Mouse (Mus musculus): ENCODE results near the gene Lyrm9. TPM values are rescaled to one million over a fixed set of nuclear protein-coding genes. Genes with fewer than 3 reads are reported as not detected.
"Not testable (repeated sequence)": the region's sequence is repeated elsewhere in the genome, so short reads cannot be mapped to it uniquely, and the experiment has no call there.

Gene Lyrm9
- polyA plus RNA-seq, 1 experiment from 2014 or later = 21.1 TPM

DNA sequence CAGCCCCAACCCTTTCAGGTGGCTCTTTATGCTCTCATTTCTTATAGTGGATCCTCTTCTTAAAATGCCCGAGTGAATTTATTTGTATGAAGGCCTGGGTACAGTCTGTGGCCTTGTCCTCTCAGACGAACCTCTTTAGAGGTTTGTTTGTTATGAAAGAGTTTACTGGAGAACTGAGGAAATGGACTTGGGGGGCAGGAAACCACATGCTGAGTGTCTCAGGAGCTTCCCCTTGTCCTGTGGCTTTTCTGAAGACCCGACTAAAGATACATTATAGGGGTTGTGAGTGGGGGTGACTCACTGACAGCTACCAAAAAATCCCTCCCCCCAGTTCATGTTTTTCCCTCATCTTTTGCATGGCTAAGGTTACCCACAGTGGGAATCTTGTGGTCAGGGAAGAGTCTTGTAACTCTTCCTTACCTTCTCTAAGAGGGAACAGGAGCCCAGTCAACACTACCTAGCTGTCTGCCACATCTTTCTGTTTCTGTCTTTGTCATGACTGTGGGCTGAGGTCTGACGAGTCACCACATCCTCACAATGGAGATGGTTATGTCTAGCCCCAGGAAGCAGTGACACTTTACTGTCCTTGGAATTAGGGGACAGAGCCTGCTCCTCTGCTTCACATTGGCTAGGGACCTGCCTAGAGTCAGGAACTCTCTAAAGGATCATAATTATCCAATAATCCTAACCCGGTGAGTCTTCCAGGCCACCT is 38.3 kb downstream of the Lyrm9 start:
- no peaks in the 10 kb centered on the region for H3K27me3 ChIP-seq (ENCODE audit: insufficient read depth, low read length)
- H3K4me2 ChIP-seq (replicated peaks; ENCODE audit: low read depth, low read length) = no peak overlapping the region
- 80% methylated on average over 5 of the region's 5 CpGs for WGBS
- H3K4me1 ChIP-seq (ENCODE audit: insufficient read depth, low read length) = no peaks in the 10 kb centered on the region
- no peaks in the 10 kb centered on the region for H3K9me3 ChIP-seq (ENCODE audit: low read length)
- no peak for ATAC-seq (ENCODE audit: low FRiP score, low TSS enrichment)
- no peaks in the 10 kb centered on the region for H3K36me3 ChIP-seq (ENCODE audit: insufficient read depth, low read length)
- H3K27ac ChIP-seq (ENCODE audit: low read length) = no peak overlapping the region
- no peak overlapping the region for H3K4me3 ChIP-seq (ENCODE audit: low read length)
- no peak overlapping the region for H3K9ac ChIP-seq (replicated peaks; ENCODE audit: low read length)

DNA sequence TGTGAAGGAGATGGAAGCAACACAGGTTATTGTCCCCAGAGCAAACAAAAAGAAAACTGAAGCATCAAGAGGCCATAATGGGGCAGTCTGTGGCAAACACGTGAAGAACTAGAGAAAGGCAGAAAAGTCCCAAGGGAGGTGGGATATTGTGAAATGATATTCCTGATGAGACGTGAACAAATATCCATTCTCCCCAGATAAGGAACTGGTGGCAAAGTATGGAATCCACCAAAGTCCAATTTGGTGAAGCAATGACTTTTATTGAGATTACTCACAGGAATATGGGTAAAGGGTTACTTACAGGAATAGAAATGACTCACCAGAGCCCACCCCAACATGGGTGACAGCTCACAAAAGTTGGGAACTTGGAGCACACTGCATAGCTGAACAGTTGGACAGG is 38.9 kb downstream of the Lyrm9 start:
- Histone ChIP-seq H3K27me3 (ENCODE audit: insufficient read depth, low read length) (no peaks in the 10 kb centered on the region), H3K4me1 (ENCODE audit: insufficient read depth, low read length) (no peaks in the 10 kb centered on the region), H3K4me2 (replicated peaks; ENCODE audit: low read depth, low read length) (no peak overlapping the region), H3K27ac (ENCODE audit: low read length) (no peak overlapping the region), H3K4me3 (ENCODE audit: low read length) (no peak overlapping the region), H3K9ac (replicated peaks; ENCODE audit: low read length) (no peak overlapping the region), H3K36me3 (ENCODE audit: insufficient read depth, low read length) (no peaks in the 10 kb centered on the region), H3K9me3 (ENCODE audit: low read length) (no peaks in the 10 kb centered on the region)
- ATAC-seq (ENCODE audit: low FRiP score, low TSS enrichment) = no peak
- 89% methylated on average over 2 of the region's 2 CpGs for WGBS

DNA sequence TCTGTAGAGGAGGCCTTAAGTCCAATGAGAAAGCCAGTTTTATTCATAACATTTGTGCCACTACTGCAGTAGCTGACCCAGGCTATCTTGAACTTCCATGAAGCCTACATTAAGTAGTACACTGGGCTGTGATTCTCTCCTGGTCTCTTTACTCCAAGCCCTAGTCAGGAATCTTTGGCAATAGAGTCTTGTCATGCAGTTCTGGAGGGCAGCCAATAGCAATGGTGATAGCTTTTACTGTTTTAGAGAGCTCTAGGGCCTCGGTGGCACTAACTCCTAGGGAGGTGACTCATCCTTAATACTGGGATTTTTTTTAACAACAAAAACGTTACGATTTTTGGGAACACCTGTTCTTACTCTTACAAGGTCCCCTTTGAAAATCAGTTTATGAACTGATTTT is 40.1 kb downstream of the Lyrm9 start:
- H3K9ac ChIP-seq (replicated peaks; ENCODE audit: low read length) = no peak overlapping the region

DNA sequence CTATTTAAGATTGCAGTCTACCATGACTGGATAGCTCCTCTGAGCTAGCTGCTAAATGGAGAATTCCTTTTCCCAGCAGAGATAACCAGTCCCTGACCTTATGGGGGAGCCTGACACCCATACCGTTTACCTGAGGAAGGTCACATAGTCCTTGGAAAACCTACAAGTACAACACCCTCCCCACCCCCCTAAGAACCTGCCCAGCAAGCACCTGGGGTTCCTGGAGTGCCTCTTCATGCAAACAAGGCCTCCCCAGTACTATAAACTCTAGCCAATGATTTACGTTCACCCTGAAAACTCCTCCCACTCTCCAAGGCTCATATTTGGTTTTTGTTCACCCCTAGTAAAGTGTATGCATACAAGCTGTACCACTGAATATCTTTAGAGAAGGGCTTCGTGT is 41.3 kb downstream of the Lyrm9 start:
- Histone ChIP-seq H3K4me1 (ENCODE audit: insufficient read depth, low read length) (0 out of 2 replicates have a peak, but pooled peaks cover 4% of the 10 kb centered on the region), H3K4me3 (ENCODE audit: low read length) (no peak overlapping the region), H3K9ac (replicated peaks; ENCODE audit: low read length) (no peak overlapping the region), H3K27me3 (ENCODE audit: insufficient read depth, low read length) (no peaks in the 10 kb centered on the region), H3K4me2 (replicated peaks; ENCODE audit: low read depth, low read length) (no peak overlapping the region), H3K36me3 (ENCODE audit: insufficient read depth, low read length) (no peaks in the 10 kb centered on the region), H3K9me3 (ENCODE audit: low read length) (no peaks in the 10 kb centered on the region), H3K27ac (ENCODE audit: low read length) (no peak overlapping the region)
- WGBS = 55% methylated on average over 3 of the region's 3 CpGs
- no peak for ATAC-seq (ENCODE audit: low FRiP score, low TSS enrichment)

More for the DNA sequence above, 40.1 kb downstream of the Lyrm9 start:
- H3K36me3 ChIP-seq (ENCODE audit: insufficient read depth, low read length) = no peaks in the 10 kb centered on the region
- no peak overlapping the region for H3K27ac ChIP-seq (ENCODE audit: low read length)
- no peaks in the 10 kb centered on the region for H3K4me1 ChIP-seq (ENCODE audit: insufficient read depth, low read length)
- no peaks in the 10 kb centered on the region for H3K9me3 ChIP-seq (ENCODE audit: low read length)
- ATAC-seq (ENCODE audit: low FRiP score, low TSS enrichment) = no peak
- no peak overlapping the region for H3K4me2 ChIP-seq (replicated peaks; ENCODE audit: low read depth, low read length)
- H3K27me3 ChIP-seq (ENCODE audit: insufficient read depth, low read length) = no peaks in the 10 kb centered on the region
- 78% methylated on average over 3 of the region's 3 CpGs for WGBS
- H3K4me3 ChIP-seq (ENCODE audit: low read length) = no peak overlapping the region

DNA sequence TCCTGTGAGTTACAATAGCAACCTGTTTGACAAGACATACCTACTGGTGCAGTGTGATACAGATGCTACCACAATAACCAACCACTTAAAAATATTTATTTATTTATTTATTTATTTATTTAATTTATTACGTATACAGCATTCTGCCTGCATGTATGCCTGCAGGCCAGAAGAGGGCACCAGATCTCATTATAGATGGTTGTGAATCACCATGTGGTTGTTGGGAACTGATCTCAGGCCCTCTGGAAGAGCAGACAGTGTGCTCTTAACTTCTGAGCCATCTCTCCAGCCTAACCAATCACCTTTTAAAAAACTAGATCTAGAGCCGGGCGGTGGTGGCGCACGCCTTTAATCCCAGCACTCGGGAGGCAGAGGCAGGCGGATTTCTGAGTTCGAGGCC is 42.8 kb downstream of the Lyrm9 start:
- H3K4me2 ChIP-seq (replicated peaks; ENCODE audit: low read depth, low read length); H3K9ac ChIP-seq (replicated peaks; ENCODE audit: low read length); H3K36me3 ChIP-seq (ENCODE audit: insufficient read depth, low read length); H3K9me3 ChIP-seq (ENCODE audit: low read length); H3K27me3 ChIP-seq (ENCODE audit: insufficient read depth, low read length); H3K27ac ChIP-seq (ENCODE audit: low read length); H3K4me3 ChIP-seq (ENCODE audit: low read length); H3K4me1 ChIP-seq (ENCODE audit: insufficient read depth, low read length); ATAC-seq (ENCODE audit: low FRiP score, low TSS enrichment): not testable (repeated sequence)
- WGBS = 98% methylated on average over 8 of the region's 8 CpGs

DNA sequence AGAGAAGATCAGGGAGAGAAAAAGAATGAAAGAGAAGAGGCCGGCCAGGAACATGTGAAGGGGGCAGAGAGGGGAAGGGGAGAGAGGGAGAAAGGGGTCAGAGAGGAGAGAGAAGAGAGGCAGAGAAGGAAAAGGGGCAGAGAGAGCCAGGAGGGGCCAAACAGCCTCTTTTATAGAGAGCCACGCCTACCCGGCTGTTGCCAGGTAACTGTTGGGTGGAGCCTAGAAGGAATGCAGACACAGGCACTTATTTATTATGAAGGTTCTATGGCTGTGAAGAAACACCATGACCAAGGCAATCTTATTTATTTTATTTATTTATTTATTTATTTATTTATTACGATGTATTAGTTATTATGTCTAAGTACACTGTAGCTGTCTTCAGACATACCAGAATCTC is 44.5 kb downstream of the Lyrm9 start:
- no peak overlapping the region for H3K27ac ChIP-seq (ENCODE audit: low read length)
- no peaks in the 10 kb centered on the region for H3K27me3 ChIP-seq (ENCODE audit: insufficient read depth, low read length)
- 0 out of 2 replicates have a peak, but pooled peaks cover 4% of the 10 kb centered on the region for H3K4me1 ChIP-seq (ENCODE audit: insufficient read depth, low read length)
- 90% methylated on average over 4 of the region's 4 CpGs for WGBS
- no peak overlapping the region for H3K4me2 ChIP-seq (replicated peaks; ENCODE audit: low read depth, low read length)
- ATAC-seq (ENCODE audit: low FRiP score, low TSS enrichment) = no peak
- H3K4me3 ChIP-seq (ENCODE audit: low read length) = no peak overlapping the region
- no peak overlapping the region for H3K9ac ChIP-seq (replicated peaks; ENCODE audit: low read length)
- H3K36me3 ChIP-seq (ENCODE audit: insufficient read depth, low read length) = no peaks in the 10 kb centered on the region
- no peaks in the 10 kb centered on the region for H3K9me3 ChIP-seq (ENCODE audit: low read length)

DNA sequence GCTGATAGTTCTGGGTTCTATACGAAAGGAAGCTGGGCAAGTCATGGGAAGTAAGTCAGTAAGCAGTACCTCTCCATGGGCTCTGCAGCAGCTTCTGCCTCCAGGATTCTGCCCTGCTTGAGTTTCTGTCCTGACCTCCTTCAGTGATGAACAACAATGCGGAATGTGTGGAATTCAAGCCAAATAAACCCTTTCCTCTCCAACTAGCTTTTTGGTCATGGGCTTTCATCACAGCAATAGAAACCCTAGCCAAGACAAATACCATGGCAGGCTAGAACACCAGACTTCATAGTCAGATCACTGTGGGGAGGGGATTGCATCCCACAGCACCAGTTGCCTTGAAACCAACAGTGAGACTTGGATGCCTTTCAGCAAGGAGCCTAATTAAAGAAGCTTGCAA is 46.4 kb downstream of the Lyrm9 start:
- Histone ChIP-seq H3K4me1 (ENCODE audit: insufficient read depth, low read length) (0 out of 2 replicates have a peak, but pooled peaks cover 4% of the 10 kb centered on the region), H3K9ac (replicated peaks; ENCODE audit: low read length) (no peak overlapping the region), H3K27ac (ENCODE audit: low read length) (no peak overlapping the region), H3K4me3 (ENCODE audit: low read length) (no peak overlapping the region), H3K9me3 (ENCODE audit: low read length) (no peaks in the 10 kb centered on the region), H3K36me3 (ENCODE audit: insufficient read depth, low read length) (no peaks in the 10 kb centered on the region), H3K4me2 (replicated peaks; ENCODE audit: low read depth, low read length) (no peak overlapping the region), H3K27me3 (ENCODE audit: insufficient read depth, low read length) (no peaks in the 10 kb centered on the region)
- ATAC-seq (ENCODE audit: low FRiP score, low TSS enrichment) = peak; percentile 23; the same call in 1 of the 2 replicates
- 41% methylated on average over 2 of the region's 2 CpGs for WGBS

DNA sequence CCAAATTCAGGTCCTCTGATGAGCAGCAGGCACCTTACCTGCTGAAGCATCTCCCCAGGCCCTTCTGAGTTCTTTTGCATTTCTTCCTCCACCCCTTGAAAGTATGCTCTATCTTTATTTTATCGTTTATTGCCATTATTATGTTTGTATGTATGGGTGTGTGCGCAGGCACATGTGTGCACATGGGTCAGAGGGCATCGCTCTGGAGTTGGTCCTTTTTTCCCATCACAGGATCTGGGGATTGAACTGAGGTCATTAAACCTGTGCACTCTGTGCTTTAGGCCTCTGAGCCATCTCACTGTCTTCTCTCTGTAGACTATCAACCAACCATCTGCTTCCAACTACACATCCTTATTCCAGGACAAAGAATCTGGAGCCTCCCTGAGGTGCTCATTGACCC is 53.3 kb downstream of the Lyrm9 start:
- Histone ChIP-seq H3K4me1 (ENCODE audit: insufficient read depth, low read length) (no peaks in the 10 kb centered on the region), H3K9me3 (ENCODE audit: low read length) (no peaks in the 10 kb centered on the region), H3K4me3 (ENCODE audit: low read length) (no peak overlapping the region), H3K27ac (ENCODE audit: low read length) (no peak overlapping the region), H3K9ac (replicated peaks; ENCODE audit: low read length) (no peak overlapping the region), H3K27me3 (ENCODE audit: insufficient read depth, low read length) (no peaks in the 10 kb centered on the region), H3K36me3 (ENCODE audit: insufficient read depth, low read length) (no peaks in the 10 kb centered on the region), H3K4me2 (replicated peaks; ENCODE audit: low read depth, low read length) (no peak overlapping the region)
- WGBS = 92% methylated on average over 3 of the region's 3 CpGs
- no peak for ATAC-seq (ENCODE audit: low FRiP score, low TSS enrichment)

DNA sequence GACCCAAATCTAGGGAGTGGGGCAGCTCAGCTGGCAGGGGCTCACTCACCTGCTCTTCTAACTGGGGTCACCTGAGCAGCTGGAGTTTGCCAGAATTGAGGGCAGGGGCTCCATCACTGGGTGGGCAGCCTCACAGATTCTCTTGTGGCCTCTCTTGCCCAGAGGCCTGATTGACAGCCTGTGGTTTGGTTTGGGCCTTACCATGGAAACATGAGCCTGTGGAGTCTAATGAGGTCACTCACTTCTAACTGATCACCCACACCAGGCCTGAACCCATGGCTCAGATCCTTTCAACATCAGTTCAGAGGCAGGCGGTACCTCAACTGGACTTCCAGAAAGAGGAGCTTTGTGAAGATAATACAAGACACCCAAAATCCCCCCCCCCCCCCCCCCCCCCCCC is 60.3 kb downstream of the Lyrm9 start:
- WGBS = 70% methylated on average over 1 of the region's 1 CpGs
- no peaks in the 10 kb centered on the region for H3K9me3 ChIP-seq (ENCODE audit: low read length)
- no peaks in the 10 kb centered on the region for H3K36me3 ChIP-seq (ENCODE audit: insufficient read depth, low read length)
- H3K27ac ChIP-seq (ENCODE audit: low read length) = no peak overlapping the region
- H3K4me1 ChIP-seq (ENCODE audit: insufficient read depth, low read length) = peaks cover 7% of the 10 kb centered on the region
- H3K4me3 ChIP-seq (ENCODE audit: low read length) = no peak overlapping the region
- H3K27me3 ChIP-seq (ENCODE audit: insufficient read depth, low read length) = no peaks in the 10 kb centered on the region
- peak overlapping the region; percentile 18; the same call in 1 of the 2 replicates for H3K4me2 ChIP-seq (replicated peaks; ENCODE audit: low read depth, low read length)
- ATAC-seq (ENCODE audit: low FRiP score, low TSS enrichment) = 0 out of 2 replicates have a peak, but pooled peaks have one; percentile 12
- no peak overlapping the region for H3K9ac ChIP-seq (replicated peaks; ENCODE audit: low read length)

DNA sequence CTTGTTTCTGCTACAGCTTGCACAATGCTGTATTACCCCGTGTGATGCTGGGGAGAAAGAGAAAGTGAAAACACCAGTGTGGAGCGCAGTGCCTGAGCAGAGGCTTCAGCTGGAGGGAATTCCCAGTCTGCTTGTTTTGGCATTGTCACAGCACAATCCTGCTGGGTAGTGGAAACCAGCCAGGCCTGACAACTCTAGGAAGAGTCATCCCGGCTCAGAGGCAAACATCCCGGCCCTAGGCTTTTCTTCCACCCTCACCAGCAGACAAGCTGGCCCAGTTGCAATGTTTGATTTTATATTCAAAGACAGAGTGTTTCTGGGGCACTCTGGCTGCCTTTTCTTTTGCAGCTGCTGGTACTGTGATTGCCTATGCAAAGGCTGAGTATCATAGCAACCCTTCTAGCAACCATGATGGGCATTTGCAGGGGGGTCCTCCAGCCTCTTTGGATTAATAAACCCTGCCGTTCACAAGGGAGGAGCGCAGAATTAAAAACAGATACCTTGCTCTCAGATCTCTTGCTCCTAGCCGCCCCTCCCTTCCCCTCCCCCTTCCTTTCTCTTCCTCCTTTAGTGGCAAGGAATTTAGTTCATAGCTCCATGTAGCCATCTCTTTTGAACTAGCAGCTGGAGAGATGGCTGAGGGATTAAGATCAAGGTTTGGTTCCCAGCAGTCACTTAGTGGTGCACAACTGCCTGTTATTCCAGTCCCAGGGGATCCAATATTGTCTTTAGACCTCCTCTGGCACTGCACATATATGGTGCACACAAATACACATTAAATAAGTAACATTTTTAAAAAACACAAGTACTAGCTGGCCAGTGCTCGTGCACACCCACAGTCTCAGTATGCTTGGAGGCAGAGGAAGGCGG is 61.0 kb downstream of the Lyrm9 start:
- Histone ChIP-seq H3K9me3 (ENCODE audit: low read length) (no peaks in the 10 kb centered on the region), H3K36me3 (ENCODE audit: insufficient read depth, low read length) (no peaks in the 10 kb centered on the region), H3K27me3 (ENCODE audit: insufficient read depth, low read length) (no peaks in the 10 kb centered on the region), H3K4me2 (replicated peaks; ENCODE audit: low read depth, low read length) (peak overlapping the region; percentile 18; the same call in 1 of the 2 replicates), H3K4me1 (ENCODE audit: insufficient read depth, low read length) (peaks cover 7% of the 10 kb centered on the region), H3K4me3 (ENCODE audit: low read length) (no peak overlapping the region), H3K9ac (replicated peaks; ENCODE audit: low read length) (no peak overlapping the region), H3K27ac (ENCODE audit: low read length) (no peak overlapping the region)
- 41% methylated on average over 9 of the region's 9 CpGs for WGBS
- peak; percentile 54 for ATAC-seq (ENCODE audit: low FRiP score, low TSS enrichment)
